Mouse (Mus musculus) ES-E14 (cell line): ENCODE data around the gene Igf2bp3. TPM values are rescaled to one million over a fixed set of nuclear protein-coding genes. Genes with fewer than 3 reads are reported as not detected.

Experiments
- DNase-seq: peaks from one replicate; pipeline ENCODE4 v3.0.0-alpha.2; 2013; ENCODE audit warnings: low read depth, low spot score
- H3K27ac ChIP-seq: 2 replicates; pipeline ENCODE4 v1.5.1; 2012; ENCODE audit warnings: low read depth, mild to moderate bottlenecking, low read length, moderate library complexity, mixed read lengths; ENCODE audit not compliant: poor library complexity, insufficient read depth, severe bottlenecking
- H3K36me3 ChIP-seq: 2 replicates; pipeline ENCODE4 v1.6.1; 2012; ENCODE audit warnings: mild to moderate bottlenecking, low read length, moderate library complexity, mixed read lengths; ENCODE audit not compliant: control insufficient read depth, poor library complexity, insufficient read depth, severe bottlenecking
- H3K4me1 ChIP-seq, 2 experiments: fragments of 150-350 bp in 1 of 2; sonication (generic) in 1 of 2; 2 replicates each; pipeline ENCODE4 v1.6.1; 2012; ENCODE audit warnings: low read length in 2 of 2, mild to moderate bottlenecking in 1 of 2, mixed read lengths in 1 of 2; ENCODE audit not compliant: control insufficient read depth in 2 of 2, insufficient read depth in 2 of 2, poor library complexity in 1 of 2
- H3K4me3 ChIP-seq, 2 experiments: fragments of 150-350 bp in 1 of 2; sonication (generic) in 1 of 2; 2 replicates each; pipeline ENCODE4 v1.5.1; 2012; ENCODE audit warnings: low read length in 2 of 2, low read depth in 1 of 2, mild to moderate bottlenecking in 1 of 2, mixed read lengths in 1 of 2; ENCODE audit not compliant: insufficient read depth in 1 of 2, poor library complexity in 1 of 2, severe bottlenecking in 1 of 2
- H3K9ac ChIP-seq: 2 replicates; pipeline ENCODE4 v1.6.1; 2012; ENCODE audit warnings: low read depth, mild to moderate bottlenecking, low read length, mixed read lengths; ENCODE audit not compliant: poor library complexity, insufficient read depth, severe bottlenecking
- H3K9me3 ChIP-seq: fragments of 150-350 bp; sonication (generic); 2 replicates; pipeline ENCODE4 v1.6.1; 2012; ENCODE audit warnings: low read depth, mild to moderate bottlenecking, low read length; ENCODE audit not compliant: control insufficient read depth, insufficient read depth
- CHD2 ChIP-seq: IDR thresholded peaks from 2 replicates; pipeline ENCODE4 v1.6.1; 2014; ENCODE audit warnings: mild to moderate bottlenecking, low read depth, low read length, inconsistent platforms
- HCFC1 ChIP-seq: IDR thresholded peaks from 2 replicates; pipeline ENCODE4 v1.6.1; 2012; ENCODE audit warnings: low read length, inconsistent platforms, borderline replicate concordance; ENCODE audit not compliant: insufficient read depth
- MAFK ChIP-seq: IDR thresholded peaks from 2 replicates; pipeline ENCODE4 v1.6.1; 2014; ENCODE audit warnings: mild to moderate bottlenecking, low read depth, low read length, inconsistent platforms; ENCODE audit not compliant: insufficient read depth
- ZC3H11A ChIP-seq: IDR thresholded peaks from 2 replicates; pipeline ENCODE4 v1.6.1; 2012; ENCODE audit warnings: low read depth, mild to moderate bottlenecking, inconsistent platforms, low read length, borderline replicate concordance
- ZNF384 ChIP-seq: IDR thresholded peaks from 2 replicates; pipeline ENCODE4 v1.6.1; 2012; ENCODE audit warnings: low read depth, low read length, inconsistent platforms
- in situ Hi-C, 2 experiments: fragments of 600-800 bp; cut with MboI; formaldehyde crosslinking; loops; one replicate each; pipeline ENCODE4 v1.15.1; 2025; ENCODE audit warnings: low sequenced_read_pairs in 2 of 2, inconsistent platforms in 1 of 2; ENCODE audit not compliant: unreplicated experiment in 2 of 2
- total RNA-seq: library from RNA; depleted of rRNA; stranded (reverse); fragments of 300-350 nt; gene quantifications from 2 replicates; pipeline ENCODE4 v1.2.3, GENCODE M21; 2012

Gene Igf2bp3
- total RNA-seq, 1 experiment, result 32.8 TPM

DNA sequence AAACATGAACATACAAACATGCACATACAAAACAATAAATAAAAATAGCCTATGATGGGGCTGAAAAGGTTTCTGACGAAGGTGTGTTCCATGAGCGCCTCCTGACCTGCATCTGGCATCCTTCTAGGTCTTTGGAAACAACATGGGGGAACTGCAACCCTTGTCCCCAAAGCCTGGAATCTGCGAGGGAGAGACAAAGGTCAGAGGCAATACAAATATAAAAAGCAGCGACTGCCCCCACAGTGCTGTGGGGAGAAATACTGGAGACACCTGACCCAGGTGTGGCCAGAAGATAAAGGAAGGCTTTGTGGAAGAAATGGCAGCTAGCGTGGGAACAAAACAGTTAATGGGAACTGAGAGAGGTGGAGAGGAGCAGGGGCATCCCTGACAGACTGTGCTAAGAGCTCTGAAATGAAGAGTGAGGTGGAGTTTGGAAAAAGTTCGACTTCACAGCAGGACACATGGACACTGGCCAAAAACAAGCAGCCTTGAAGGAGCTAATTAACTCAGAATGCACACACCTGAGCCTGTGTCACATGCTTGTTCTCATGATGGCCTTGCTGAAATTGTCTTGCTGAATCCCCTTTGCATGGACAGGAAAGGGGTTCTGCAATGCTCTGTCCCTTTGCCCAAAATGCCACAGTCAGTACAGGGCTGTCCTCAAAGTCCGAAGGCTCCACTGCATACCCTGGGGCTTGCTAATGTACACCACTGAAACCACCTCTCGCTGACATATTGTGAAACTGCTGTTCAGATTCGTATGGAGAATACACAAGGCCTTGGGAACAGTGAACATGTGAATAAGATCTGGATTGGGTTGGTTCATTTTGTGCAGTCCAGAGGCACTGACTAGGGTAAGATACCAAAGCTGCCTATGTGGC lies 64.2 kb downstream of the Igf2bp3 start:
- Histone ChIP-seq H3K9me3 (no peaks in the 10 kb centered on the region), H3K4me1 (0 out of 4 replicates have a peak, but pooled peaks cover 0 to 3% of the 10 kb centered on the region in 2 experiments), H3K36me3 (no peaks in the 10 kb centered on the region), H3K4me3 (no peak overlapping the region), H3K9ac (no peak overlapping the region), H3K27ac (no peak overlapping the region)
- in situ Hi-C loops, result no loop called here
- TF ChIP-seq CHD2, result no peak
- TF ChIP-seq ZNF384, result no peak
- no peak for TF ChIP-seq ZC3H11A
- TF ChIP-seq HCFC1, result no peak
- no peak for TF ChIP-seq MAFK
- DNase-seq, result no peak

DNA sequence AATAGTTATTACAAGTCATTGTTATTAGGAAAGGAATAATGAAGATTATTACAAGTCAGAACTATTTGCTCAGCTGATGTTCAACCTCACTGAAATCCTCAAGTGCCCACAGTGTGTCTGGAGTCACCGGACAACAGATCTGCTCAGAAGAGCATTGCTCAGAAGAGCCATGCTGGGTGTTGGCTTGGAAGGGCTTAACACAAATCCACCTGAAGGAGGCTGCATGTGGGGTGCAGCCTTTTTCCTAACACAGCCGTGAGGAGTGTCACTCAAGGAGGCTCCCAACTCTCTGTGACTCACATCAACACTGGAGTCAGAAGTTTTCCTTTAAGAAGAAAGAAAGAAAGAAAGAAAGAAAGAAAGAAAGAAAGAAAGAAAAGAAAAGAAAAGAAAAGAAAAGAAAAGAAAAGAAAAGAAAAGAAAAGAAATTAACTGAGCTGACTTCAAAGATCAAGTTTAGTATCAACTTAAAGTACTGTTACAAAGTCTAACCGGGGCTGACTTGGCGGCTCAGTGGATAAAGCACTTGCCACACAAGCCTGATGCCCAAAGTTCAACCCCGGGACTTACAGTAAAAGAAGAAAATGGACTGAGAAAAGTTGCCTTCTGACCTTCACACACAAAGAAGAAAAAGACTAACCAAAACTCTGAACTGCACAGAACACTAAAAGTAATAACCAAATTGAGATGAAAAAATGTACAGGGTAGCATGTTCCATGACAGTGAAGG lies 65.4 kb downstream of the Igf2bp3 start:
- no peak overlapping the region for H3K4me3 ChIP-seq
- H3K4me1 ChIP-seq, result 0 out of 4 replicates have a peak, but pooled peaks cover 0 to 3% of the 10 kb centered on the region in 2 experiments
- H3K36me3 ChIP-seq, result no peaks in the 10 kb centered on the region
- TF ChIP-seq CHD2 (no peak), ZNF384 (no peak), ZC3H11A (no peak), MAFK (no peak), HCFC1 (no peak)
- no peak for DNase-seq
- in situ Hi-C loops, result no loop called here
- no peak overlapping the region for H3K27ac ChIP-seq
- H3K9me3 ChIP-seq, result no peaks in the 10 kb centered on the region
- no peak overlapping the region for H3K9ac ChIP-seq

DNA sequence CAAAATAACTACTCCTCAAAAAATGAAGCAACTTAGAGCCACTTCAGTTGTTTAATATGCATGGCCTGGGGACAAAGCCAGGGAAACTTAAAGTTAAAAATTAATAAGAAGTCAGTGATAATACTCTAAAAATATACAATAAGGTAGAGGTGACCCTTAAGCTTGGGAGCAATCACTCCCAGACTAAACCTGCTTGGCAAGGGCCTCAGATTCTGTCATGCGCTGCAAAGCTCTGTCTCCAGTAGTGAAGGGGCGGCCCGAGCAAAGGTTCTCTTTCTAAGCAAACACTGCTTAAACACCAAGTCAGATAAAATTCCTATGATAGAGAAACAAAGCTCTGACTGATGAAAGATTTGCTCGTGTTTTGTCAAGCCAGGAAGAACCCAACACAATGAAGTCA lies 66.0 kb downstream of the Igf2bp3 start:
- in situ Hi-C loops, result no loop called here
- no peak for TF ChIP-seq CHD2
- TF ChIP-seq MAFK, result no peak
- TF ChIP-seq ZNF384, result no peak
- TF ChIP-seq ZC3H11A, result no peak
- TF ChIP-seq HCFC1, result no peak
- H3K36me3 ChIP-seq, result no peaks in the 10 kb centered on the region
- 0 out of 4 replicates have a peak, but pooled peaks cover 0 to 3% of the 10 kb centered on the region in 2 experiments for H3K4me1 ChIP-seq
- no peak overlapping the region for H3K4me3 ChIP-seq
- DNase-seq, result no peak
- no peak overlapping the region for H3K9ac ChIP-seq
- H3K9me3 ChIP-seq, result no peaks in the 10 kb centered on the region
- H3K27ac ChIP-seq, result no peak overlapping the region

DNA sequence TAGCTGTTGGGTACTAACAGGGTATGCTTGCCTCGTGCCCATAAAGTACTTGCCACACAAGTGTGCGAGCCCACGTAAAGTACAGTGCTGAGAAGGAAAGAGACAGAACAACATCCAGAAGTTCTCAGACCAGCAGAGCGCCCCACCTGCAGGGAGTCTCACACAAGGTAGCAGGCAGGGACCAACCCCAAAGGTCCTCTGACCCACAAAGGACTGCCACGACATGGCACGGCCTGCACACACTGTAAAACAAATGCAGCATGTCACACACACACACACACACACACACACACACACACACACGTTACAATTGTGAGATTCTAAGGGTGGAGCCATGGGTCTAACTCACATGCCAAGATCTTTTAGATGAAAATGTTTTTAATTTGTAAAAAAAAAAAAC lies 66.4 kb downstream of the Igf2bp3 start:
- 0 out of 4 replicates have a peak, but pooled peaks cover 0 to 3% of the 10 kb centered on the region in 2 experiments for H3K4me1 ChIP-seq
- in situ Hi-C loops, result no loop called here
- H3K9ac ChIP-seq, result no peak overlapping the region
- no peaks in the 10 kb centered on the region for H3K36me3 ChIP-seq
- H3K9me3 ChIP-seq, result no peaks in the 10 kb centered on the region
- DNase-seq, result no peak
- H3K27ac ChIP-seq, result no peak overlapping the region
- no peak overlapping the region for H3K4me3 ChIP-seq
- TF ChIP-seq ZNF384, result no peak
- no peak for TF ChIP-seq HCFC1
- no peak for TF ChIP-seq MAFK
- no peak for TF ChIP-seq CHD2
- TF ChIP-seq ZC3H11A, result no peak
